Mouse (Mus musculus) ES-Bruce4 (cell line): ENCODE results near the gene Szrd1.

Source experiments
- CTCF ChIP-seq: IDR thresholded peaks from one replicate; pipeline ENCODE4 v1.8.1; 2011; ENCODE audit warnings: low read depth, low read length
- EP300 ChIP-seq: IDR thresholded peaks from 2 replicates; pipeline ENCODE4 v1.6.1; 2011; ENCODE audit warnings: low read depth, low read length; ENCODE audit not compliant: insufficient read depth

GRCm38 (mm10) chr4:141165744-141166292 is 26.2 kb upstream of the Szrd1 start:
- no peak for TF ChIP-seq CTCF
- TF ChIP-seq EP300 = peak; percentile 96
